Mouse (Mus musculus): ENCODE measurements around the gene Cdhr2. TPM values are rescaled to one million over a fixed set of nuclear protein-coding genes. Genes with fewer than 3 reads are reported as not detected.

Gene Cdhr2
- 10.0 and 10.9 TPM in 2 replicates for polyA plus RNA-seq (2015; fragmentation: Nextera tagmentation; extraction: Ambion mirVana)

DNA sequence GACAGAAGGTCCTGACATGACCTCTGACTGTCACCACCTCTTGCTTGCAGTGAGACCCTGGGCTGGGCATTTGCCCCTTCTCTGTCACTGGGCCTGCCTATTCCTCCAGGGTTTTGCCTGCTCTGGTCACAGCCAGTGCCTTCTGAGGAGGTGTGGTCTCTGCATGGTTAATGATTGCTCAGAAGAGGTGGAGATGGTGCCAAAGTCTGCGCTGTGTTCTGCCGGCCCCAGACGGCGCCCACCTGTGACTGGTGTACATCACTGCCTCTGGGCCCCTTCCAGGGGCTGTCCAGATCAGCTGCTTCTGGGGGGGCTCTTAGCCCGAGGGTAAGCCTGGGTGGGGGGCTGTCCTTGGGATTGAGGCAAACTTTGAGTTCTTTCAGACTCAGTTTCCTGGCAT lies at the start of gene Cdhr2:
TSS of gene Cdhr2 (plus strand) at position 219 of the 400 bp plus-strand sequence.
- DNase-seq (ENCODE audit: low spot score): no peak
- no peak within 1 kb of the TSS for H3K9ac ChIP-seq (ENCODE audit: low read depth, low read length)
- H3K4me1 ChIP-seq (replicated peaks; ENCODE audit: insufficient read depth, low read length): no peaks in the 10 kb centered on the region
- H3K4me3 ChIP-seq (replicated peaks; ENCODE audit: low read depth, low read length): 0 out of 2 replicates have a peak within 1 kb of the TSS, but pooled peaks have one; percentile 2
- WGBS: 48% methylated on average over 5 of the region's 5 CpGs
- ATAC-seq (replicated peaks; ENCODE audit: low FRiP score, low read depth): peak; percentile 93
- no peaks in the 10 kb centered on the region for H3K9me3 ChIP-seq (replicated peaks; ENCODE audit: low read length)
- no peak for TF ChIP-seq CTCF (IDR thresholded peaks at IDR 0.05; ENCODE audit: low read depth)
- no peaks in the 10 kb centered on the region for H3K36me3 ChIP-seq (ENCODE audit: insufficient read depth, low read length)
- H3K27ac ChIP-seq: peak within 1 kb of the TSS; percentile 36; the same call in 1 of the 2 replicates
- H3K4me2 ChIP-seq (ENCODE audit: low read length): peak within 1 kb of the TSS; percentile 39
- H3K27me3 ChIP-seq (ENCODE audit: insufficient read depth, low read length): no peaks in the 10 kb centered on the region

DNA sequence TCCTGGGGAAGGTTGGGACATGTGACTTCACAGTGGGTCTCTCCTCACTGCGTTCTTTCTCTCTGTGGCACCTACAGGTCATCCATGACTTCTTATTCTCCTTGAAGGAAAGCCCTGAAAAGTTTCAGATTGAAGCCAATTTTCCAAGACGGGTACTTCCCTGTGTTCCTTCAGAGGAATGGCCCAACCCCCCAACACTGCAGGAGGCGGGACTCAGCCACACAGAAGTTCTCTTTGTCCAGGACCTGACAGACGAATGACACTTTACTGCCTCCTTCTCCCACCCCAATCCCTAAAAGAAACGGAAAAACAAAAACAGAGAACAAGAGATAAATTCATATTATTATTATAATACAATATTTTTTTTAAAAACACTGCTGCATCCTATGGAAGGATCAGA lies 40.4 kb upstream of the Cdhr2 start:
- Histone ChIP-seq H3K4me1 (replicated peaks; ENCODE audit: insufficient read depth, low read length) (0 out of 2 replicates have a peak, but pooled peaks cover 4% of the 10 kb centered on the region), H3K4me2 (ENCODE audit: low read length) (no peak overlapping the region), H3K36me3 (ENCODE audit: insufficient read depth, low read length) (peaks cover 38% of the 10 kb centered on the region), H3K9me3 (replicated peaks; ENCODE audit: low read length) (no peaks in the 10 kb centered on the region), H3K27me3 (ENCODE audit: insufficient read depth, low read length) (no peaks in the 10 kb centered on the region), H3K9ac (ENCODE audit: low read depth, low read length) (no peak overlapping the region), H3K27ac (no peak overlapping the region), H3K4me3 (replicated peaks; ENCODE audit: low read depth, low read length) (no peak overlapping the region)
- 64% methylated on average over 5 of the region's 5 CpGs for WGBS
- no peak for TF ChIP-seq CTCF (IDR thresholded peaks at IDR 0.05; ENCODE audit: low read depth)
- DNase-seq (ENCODE audit: low spot score) (no peak), ATAC-seq (replicated peaks; ENCODE audit: low FRiP score, low read depth) (no peak)

DNA sequence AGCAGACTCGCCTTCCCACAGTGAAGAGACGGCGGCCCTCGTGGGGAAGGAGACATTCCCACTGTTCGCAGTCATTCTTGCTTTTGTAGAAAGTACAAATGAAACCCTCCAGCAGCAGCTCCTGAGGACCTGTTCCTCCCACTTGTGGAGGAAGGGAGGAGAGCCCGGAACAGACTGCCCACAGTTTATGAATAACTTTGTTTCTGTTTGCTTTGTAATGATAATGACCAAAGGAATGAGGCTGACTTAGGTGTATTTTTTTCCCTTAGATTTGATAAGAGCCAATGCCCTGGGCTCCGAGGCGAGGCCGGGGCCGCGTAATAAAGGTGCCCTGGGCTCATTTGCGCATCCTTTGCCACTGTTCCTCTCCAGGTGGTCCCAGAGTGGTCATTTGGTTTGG lies 39.9 kb upstream of the Cdhr2 start:
- no peak overlapping the region for H3K4me2 ChIP-seq (ENCODE audit: low read length)
- 0 out of 2 replicates have a peak, but pooled peaks cover 4% of the 10 kb centered on the region for H3K4me1 ChIP-seq (replicated peaks; ENCODE audit: insufficient read depth, low read length)
- TF ChIP-seq CTCF (IDR thresholded peaks at IDR 0.05; ENCODE audit: low read depth): no peak
- no peaks in the 10 kb centered on the region for H3K9me3 ChIP-seq (replicated peaks; ENCODE audit: low read length)
- no peak overlapping the region for H3K4me3 ChIP-seq (replicated peaks; ENCODE audit: low read depth, low read length)
- ATAC-seq (replicated peaks; ENCODE audit: low FRiP score, low read depth): no peak
- 86% methylated on average over 12 of the region's 12 CpGs for WGBS
- H3K9ac ChIP-seq (ENCODE audit: low read depth, low read length): no peak overlapping the region
- H3K36me3 ChIP-seq (ENCODE audit: insufficient read depth, low read length): peaks cover 34% of the 10 kb centered on the region
- H3K27ac ChIP-seq: peak overlapping the region; percentile 31; the same call in 1 of the 2 replicates
- H3K27me3 ChIP-seq (ENCODE audit: insufficient read depth, low read length): no peaks in the 10 kb centered on the region
- DNase-seq (ENCODE audit: low spot score): no peak

GRCm38 (mm10) chr13:54663999-54664398 lies 37.3 kb upstream of the Cdhr2 start:
- Histone ChIP-seq H3K9ac (ENCODE audit: low read depth, low read length) (no peak overlapping the region), H3K4me3 (replicated peaks; ENCODE audit: low read depth, low read length) (no peak overlapping the region), H3K4me2 (ENCODE audit: low read length) (no peak overlapping the region), H3K27me3 (ENCODE audit: insufficient read depth, low read length) (no peaks in the 10 kb centered on the region), H3K27ac (peak overlapping the region; percentile 37; the same call in 1 of the 2 replicates), H3K9me3 (replicated peaks; ENCODE audit: low read length) (no peaks in the 10 kb centered on the region), H3K36me3 (ENCODE audit: insufficient read depth, low read length) (peaks cover 17% of the 10 kb centered on the region), H3K4me1 (replicated peaks; ENCODE audit: insufficient read depth, low read length) (0 out of 2 replicates have a peak, but pooled peaks cover 4% of the 10 kb centered on the region)
- peak; percentile 54 for DNase-seq (ENCODE audit: low spot score)
- TF ChIP-seq CTCF (IDR thresholded peaks at IDR 0.05; ENCODE audit: low read depth): no peak
- 43% methylated on average over 4 of the region's 4 CpGs for WGBS
- peak; percentile 47 for ATAC-seq (replicated peaks; ENCODE audit: low FRiP score, low read depth)

GRCm38 (mm10) chr13:54664509-54664908 lies 36.8 kb upstream of the Cdhr2 start:
- Histone ChIP-seq H3K27me3 (ENCODE audit: insufficient read depth, low read length) (no peaks in the 10 kb centered on the region), H3K4me2 (ENCODE audit: low read length) (no peak overlapping the region), H3K9ac (ENCODE audit: low read depth, low read length) (no peak overlapping the region), H3K36me3 (ENCODE audit: insufficient read depth, low read length) (peaks cover 16% of the 10 kb centered on the region), H3K9me3 (replicated peaks; ENCODE audit: low read length) (no peaks in the 10 kb centered on the region), H3K4me1 (replicated peaks; ENCODE audit: insufficient read depth, low read length) (0 out of 2 replicates have a peak, but pooled peaks cover 4% of the 10 kb centered on the region), H3K27ac (peak overlapping the region; percentile 37; the same call in 1 of the 2 replicates), H3K4me3 (replicated peaks; ENCODE audit: low read depth, low read length) (no peak overlapping the region)
- TF ChIP-seq CTCF (IDR thresholded peaks at IDR 0.05; ENCODE audit: low read depth): no peak
- DNase-seq (ENCODE audit: low spot score) (no peak), ATAC-seq (replicated peaks; ENCODE audit: low FRiP score, low read depth) (no peak)
- WGBS: 87% methylated on average over 1 of the region's 1 CpGs

DNA sequence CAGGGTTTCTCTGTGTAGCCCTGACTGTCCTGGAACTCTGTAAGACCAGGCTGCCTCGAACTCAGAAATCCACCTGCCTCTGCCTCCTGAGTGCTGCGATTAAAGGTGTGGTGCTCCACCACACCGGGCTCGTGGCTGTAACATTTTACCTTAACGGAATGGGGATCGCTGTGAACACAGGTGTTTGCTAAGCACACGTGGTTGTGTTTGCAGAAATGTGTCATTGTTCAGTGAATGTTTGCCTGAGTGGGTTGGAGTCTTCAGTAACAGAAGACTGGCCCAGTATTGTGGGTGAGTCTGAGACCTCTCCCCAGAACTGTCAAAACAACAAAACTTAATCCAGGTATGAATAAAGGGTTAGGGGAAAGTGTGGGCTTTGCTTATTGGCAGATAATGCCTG lies 36.2 kb upstream of the Cdhr2 start:
- 95% methylated on average over 7 of the region's 7 CpGs for WGBS
- H3K4me1 ChIP-seq (replicated peaks; ENCODE audit: insufficient read depth, low read length): 0 out of 2 replicates have a peak, but pooled peaks cover 4% of the 10 kb centered on the region
- H3K4me3 ChIP-seq (replicated peaks; ENCODE audit: low read depth, low read length): no peak overlapping the region
- no peaks in the 10 kb centered on the region for H3K9me3 ChIP-seq (replicated peaks; ENCODE audit: low read length)
- H3K9ac ChIP-seq (ENCODE audit: low read depth, low read length): no peak overlapping the region
- no peak for TF ChIP-seq CTCF (IDR thresholded peaks at IDR 0.05; ENCODE audit: low read depth)
- no peaks in the 10 kb centered on the region for H3K27me3 ChIP-seq (ENCODE audit: insufficient read depth, low read length)
- H3K27ac ChIP-seq: no peak overlapping the region
- ATAC-seq (replicated peaks; ENCODE audit: low FRiP score, low read depth): no peak
- no peak for DNase-seq (ENCODE audit: low spot score)
- H3K4me2 ChIP-seq (ENCODE audit: low read length): no peak overlapping the region
- H3K36me3 ChIP-seq (ENCODE audit: insufficient read depth, low read length): peaks cover 16% of the 10 kb centered on the region

DNA sequence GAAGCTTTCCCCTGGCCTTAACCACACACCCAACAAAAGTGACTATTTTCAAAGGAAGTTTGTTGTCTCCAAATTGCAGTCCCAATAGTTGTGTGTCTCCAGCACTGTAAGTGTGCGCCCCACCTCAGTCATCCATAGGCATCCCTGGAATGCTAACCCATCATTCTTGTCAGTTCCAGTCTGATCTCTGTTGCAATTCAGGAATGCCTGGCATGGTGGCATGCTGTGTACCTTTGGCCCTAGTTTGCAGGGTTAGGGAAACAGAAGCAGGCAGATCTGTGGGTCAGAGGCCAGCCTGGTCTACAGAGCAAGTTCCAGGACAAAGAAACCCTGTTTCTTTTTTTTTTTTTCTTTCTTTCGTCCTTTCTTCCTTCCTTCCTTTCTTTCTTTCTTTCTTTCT lies 30.8 kb upstream of the Cdhr2 start:
- Histone ChIP-seq H3K27ac (no peak overlapping the region), H3K9ac (ENCODE audit: low read depth, low read length) (no peak overlapping the region), H3K4me1 (replicated peaks; ENCODE audit: insufficient read depth, low read length) (no peaks in the 10 kb centered on the region), H3K4me2 (ENCODE audit: low read length) (no peak overlapping the region), H3K27me3 (ENCODE audit: insufficient read depth, low read length) (no peaks in the 10 kb centered on the region), H3K4me3 (replicated peaks; ENCODE audit: low read depth, low read length) (no peak overlapping the region), H3K9me3 (replicated peaks; ENCODE audit: low read length) (no peaks in the 10 kb centered on the region), H3K36me3 (ENCODE audit: insufficient read depth, low read length) (no peaks in the 10 kb centered on the region)
- 69% methylated on average over 2 of the region's 2 CpGs for WGBS
- no peak for DNase-seq (ENCODE audit: low spot score)
- no peak for TF ChIP-seq CTCF (IDR thresholded peaks at IDR 0.05; ENCODE audit: low read depth)
- ATAC-seq (replicated peaks; ENCODE audit: low FRiP score, low read depth): no peak

Data from kidney, postnatal 0 days (tissue).